Mouse (Mus musculus) stomach, embryonic 14.5 days (tissue): Measurements from ENCODE around the gene Fscn2. TPM values are rescaled to one million over a fixed set of nuclear protein-coding genes. Genes with fewer than 3 reads are reported as not detected.

Experiments used
- ATAC-seq: fragments of 200-750 bp; cut with Nextera tagmentation; 2 replicates; pipeline ENCODE4 v1.8.0; 2017; ENCODE audit warnings: low read depth, moderate TSS enrichment; ENCODE audit not compliant: insufficient number of reproducible peaks, insufficient read depth, low FRiP score
- H3K27ac ChIP-seq: fragments of 300-500 bp; sonication (generic); 2 replicates; pipeline ENCODE4 v1.5.1; 2014; ENCODE audit warnings: mild to moderate bottlenecking, low read length, moderate library complexity, mixed read lengths
- H3K27me3 ChIP-seq: fragments of 300-500 bp; sonication (generic); 2 replicates; pipeline ENCODE4 v1.6.1; 2014; ENCODE audit warnings: low read length, control low read depth, mixed read lengths; ENCODE audit not compliant: control insufficient read depth, insufficient read depth
- H3K36me3 ChIP-seq: fragments of 300-500 bp; sonication (generic); 2 replicates; pipeline ENCODE4 v1.6.1; 2014; ENCODE audit warnings: mild to moderate bottlenecking, control low read depth, low read length, moderate library complexity, mixed read lengths; ENCODE audit not compliant: control insufficient read depth, insufficient read depth
- H3K4me1 ChIP-seq: fragments of 300-500 bp; sonication (generic); 2 replicates; pipeline ENCODE4 v1.6.1; 2014; ENCODE audit warnings: low read length, control low read depth, mixed read lengths; ENCODE audit not compliant: control insufficient read depth, insufficient read depth
- H3K4me2 ChIP-seq: fragments of 300-500 bp; sonication (generic); replicated peaks from 2 replicates; pipeline ENCODE4 v1.6.1; 2014; ENCODE audit warnings: low read depth, low read length, control low read depth
- H3K4me3 ChIP-seq: fragments of 300-500 bp; sonication (generic); 2 replicates; pipeline ENCODE4 v1.5.1; 2014; ENCODE audit warnings: low read depth, low read length, control low read depth
- H3K9ac ChIP-seq: fragments of 300-500 bp; sonication (generic); replicated peaks from 2 replicates; pipeline ENCODE4 v1.6.1; 2014; ENCODE audit warnings: low read depth, mild to moderate bottlenecking, control low read depth, low read length, moderate library complexity, mixed read lengths
- H3K9me3 ChIP-seq: fragments of 300-500 bp; sonication (generic); 2 replicates; pipeline ENCODE4 v1.6.1; 2016; ENCODE audit warnings: low read depth, low read length, control low read depth; ENCODE audit not compliant: control insufficient read depth
- WGBS: fragments of 180-500 bp; shearing (Covaris S2); extraction: QIAGEN DNeasy Blood & Tissue Kit; methylation state at CpG from one replicate; pipeline ENCODE4 v1.1.7; 2014; 5-methylcytosine and 5-hydroxymethylcytosine counted together
- polyA plus RNA-seq: library from polyadenylated mRNA; unstranded; fragments of >200 nt; fragmentation: Nextera tagmentation; extraction: Ambion mirVana; gene quantifications from 2 replicates; pipeline ENCODE4 v1.2.1, GENCODE M21; 2014

The Fscn2 gene
- polyA plus RNA-seq, result 0.30 and 0.59 TPM in 2 replicates

DNA sequence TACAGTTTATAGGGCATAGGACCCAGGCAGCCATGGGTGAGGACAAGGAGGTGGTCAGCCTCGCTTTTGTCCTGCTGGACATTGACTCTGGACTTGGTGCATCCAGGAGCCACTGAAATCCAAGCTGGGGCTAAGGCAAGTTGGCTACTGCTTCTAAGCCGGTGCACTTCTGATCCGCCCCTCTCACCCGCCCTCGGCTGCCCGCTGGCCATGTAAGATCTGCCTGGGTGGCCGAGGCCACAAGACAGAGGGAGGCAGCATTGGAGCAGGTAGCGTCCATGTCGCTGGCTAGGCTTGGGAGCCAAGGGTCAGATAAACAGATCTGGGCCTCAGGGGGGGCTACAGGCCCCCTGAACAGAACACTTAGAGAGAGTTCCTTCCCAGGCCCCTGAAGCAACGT lies at the start of gene Fscn2:
Fscn2 (plus strand) TSS at position 240 of the 400 bp plus-strand sequence.
- H3K4me3 ChIP-seq, result no peak within 1 kb of the TSS
- ATAC-seq, result no peak
- H3K9ac ChIP-seq, result no peak within 1 kb of the TSS
- no peak within 1 kb of the TSS for H3K27ac ChIP-seq
- WGBS, result 58% methylated on average over 10 of the region's 10 CpGs
- no peaks in the 10 kb centered on the region for H3K9me3 ChIP-seq
- no peak within 1 kb of the TSS for H3K4me2 ChIP-seq
- H3K4me1 ChIP-seq, result peaks cover 21% of the 10 kb centered on the region
- H3K36me3 ChIP-seq, result no peaks in the 10 kb centered on the region
- H3K27me3 ChIP-seq, result no peaks in the 10 kb centered on the region

DNA sequence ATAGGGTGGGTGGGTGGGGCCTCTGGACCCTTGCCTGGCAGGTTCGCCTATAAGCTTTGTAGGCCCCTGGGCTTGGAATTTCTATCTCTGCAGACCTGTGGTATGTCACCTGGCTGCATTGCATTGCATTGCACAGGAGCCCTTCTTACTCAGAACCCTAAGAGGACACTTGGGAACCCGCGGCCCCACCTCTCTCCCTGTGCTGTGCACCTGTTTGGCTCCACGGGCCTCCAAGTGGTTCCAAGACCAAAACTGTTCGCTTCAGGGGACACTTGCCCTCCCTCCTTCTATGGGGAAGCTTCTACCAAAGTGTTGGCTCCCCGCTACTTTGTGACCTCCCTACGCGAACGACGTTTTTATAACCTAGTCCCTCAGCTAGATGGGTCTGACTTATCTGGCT lies 49.8 kb upstream of the Fscn2 start:
- H3K4me1 ChIP-seq, result peaks cover 28% of the 10 kb centered on the region
- H3K9me3 ChIP-seq, result no peaks in the 10 kb centered on the region
- no peaks in the 10 kb centered on the region for H3K36me3 ChIP-seq
- peak overlapping the region; percentile 89 for H3K27ac ChIP-seq
- WGBS, result 40% methylated on average over 10 of the region's 10 CpGs
- H3K27me3 ChIP-seq, result no peaks in the 10 kb centered on the region
- peak overlapping the region; percentile 35 for H3K4me3 ChIP-seq
- peak overlapping the region; percentile 65 for H3K4me2 ChIP-seq
- no peak for ATAC-seq
- peak overlapping the region; percentile 37 for H3K9ac ChIP-seq

DNA sequence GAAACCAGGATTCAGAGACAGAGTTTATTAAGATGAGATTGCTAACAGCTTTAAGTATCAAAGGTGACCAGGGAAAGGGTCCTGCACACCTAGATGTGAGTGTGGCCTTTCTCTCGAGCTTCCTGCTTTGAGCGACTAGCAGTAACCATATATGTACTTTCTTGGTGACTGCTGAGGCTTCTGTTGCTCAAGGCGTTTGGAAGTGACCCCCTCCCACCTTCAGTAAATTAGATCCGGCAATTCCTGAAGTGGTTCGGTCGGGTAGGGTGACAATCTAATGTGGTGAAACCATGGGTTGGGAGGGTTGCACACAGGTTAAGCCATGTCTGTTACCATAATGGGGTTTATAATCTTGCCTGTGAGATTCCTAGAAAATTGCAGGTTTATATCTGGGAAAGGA lies 49.3 kb upstream of the Fscn2 start:
- WGBS, result 61% methylated on average over 6 of the region's 6 CpGs
- H3K4me2 ChIP-seq, result no peak overlapping the region
- H3K27ac ChIP-seq, result peak overlapping the region; percentile 89; the same call in 1 of the 2 replicates
- no peaks in the 10 kb centered on the region for H3K9me3 ChIP-seq
- peaks cover 28% of the 10 kb centered on the region for H3K4me1 ChIP-seq
- no peak overlapping the region for H3K9ac ChIP-seq
- no peak for ATAC-seq
- no peaks in the 10 kb centered on the region for H3K27me3 ChIP-seq
- no peaks in the 10 kb centered on the region for H3K36me3 ChIP-seq
- no peak overlapping the region for H3K4me3 ChIP-seq

DNA sequence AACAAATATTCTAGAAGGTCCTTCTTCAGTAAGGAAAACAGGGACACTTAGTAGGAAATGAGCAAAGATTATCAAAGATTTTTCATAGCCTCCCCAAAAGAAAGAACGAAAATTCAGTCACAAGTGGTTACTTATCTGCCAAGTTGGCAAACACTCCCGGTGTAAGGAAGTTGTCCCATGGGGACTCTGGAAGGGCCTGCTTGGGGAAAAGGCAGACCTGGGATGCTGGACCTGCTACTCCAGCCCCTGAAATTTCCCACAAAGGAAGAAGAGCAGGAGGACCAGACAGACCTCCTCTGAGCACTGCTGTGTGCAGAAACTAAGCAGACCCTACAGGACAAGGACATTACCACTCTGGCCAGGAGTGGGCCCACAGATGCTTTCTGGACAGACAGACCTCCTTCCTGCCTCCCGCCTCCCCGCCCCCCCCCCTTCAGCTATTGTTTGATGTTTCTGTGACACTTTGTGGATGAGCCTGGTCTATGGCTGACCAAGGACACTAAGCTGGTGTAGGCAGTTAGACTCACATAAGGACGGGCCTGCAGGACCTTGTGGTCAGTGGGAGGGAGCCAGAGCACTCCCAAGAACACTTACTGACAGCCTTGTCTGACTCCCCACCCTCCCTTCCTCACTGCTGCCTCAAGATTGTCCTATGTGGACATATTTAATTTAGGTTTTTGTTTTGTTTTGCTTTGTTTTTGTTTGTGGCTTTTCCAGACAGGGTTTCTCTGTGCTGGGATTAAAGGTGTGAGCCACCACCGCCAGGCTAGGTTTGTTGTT lies 47.2 kb upstream of the Fscn2 start:
- Histone ChIP-seq H3K9me3 (no peaks in the 10 kb centered on the region), H3K4me2 (no peak overlapping the region), H3K27me3 (no peaks in the 10 kb centered on the region), H3K4me3 (no peak overlapping the region), H3K36me3 (no peaks in the 10 kb centered on the region), H3K9ac (no peak overlapping the region), H3K4me1 (peaks cover 25% of the 10 kb centered on the region), H3K27ac (no peak overlapping the region)
- no peak for ATAC-seq
- 51% methylated on average over 6 of the region's 6 CpGs for WGBS

DNA sequence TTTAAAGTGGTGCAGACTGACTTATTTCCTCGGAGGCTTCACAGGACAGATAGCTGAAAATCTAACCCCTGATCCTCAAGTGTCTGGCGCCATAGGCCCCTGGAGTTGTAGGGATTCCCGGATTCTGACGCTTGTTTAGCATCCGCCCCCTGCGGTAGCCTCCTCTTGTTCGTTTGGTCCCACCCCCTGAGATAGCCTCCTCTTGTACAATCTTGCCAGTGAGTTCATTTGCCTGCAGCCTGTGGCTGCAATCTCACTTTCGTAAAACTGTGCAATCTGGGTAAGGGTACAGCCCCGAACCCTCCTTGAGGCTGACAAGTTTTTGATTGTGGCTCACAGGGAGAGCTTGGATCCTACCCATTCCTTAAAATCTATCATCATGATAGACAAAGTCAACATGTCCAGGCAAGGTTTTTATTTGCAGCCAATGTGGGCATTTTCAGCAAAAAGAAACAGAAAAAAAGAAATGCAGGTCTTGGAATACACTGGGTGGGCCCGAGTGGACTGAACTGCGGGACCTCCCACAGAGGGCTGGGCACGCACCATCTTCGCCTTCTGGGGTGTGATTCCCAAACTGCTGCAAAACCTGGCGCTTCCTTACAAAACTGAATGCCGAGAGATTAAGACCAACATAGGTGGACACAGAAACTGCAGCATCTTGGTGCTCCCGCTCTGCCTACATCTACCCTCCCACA lies 46.5 kb upstream of the Fscn2 start:
- Histone ChIP-seq H3K4me3 (no peak overlapping the region), H3K4me1 (peaks cover 25% of the 10 kb centered on the region)
- 42% methylated on average over 16 of the region's 16 CpGs for WGBS

DNA sequence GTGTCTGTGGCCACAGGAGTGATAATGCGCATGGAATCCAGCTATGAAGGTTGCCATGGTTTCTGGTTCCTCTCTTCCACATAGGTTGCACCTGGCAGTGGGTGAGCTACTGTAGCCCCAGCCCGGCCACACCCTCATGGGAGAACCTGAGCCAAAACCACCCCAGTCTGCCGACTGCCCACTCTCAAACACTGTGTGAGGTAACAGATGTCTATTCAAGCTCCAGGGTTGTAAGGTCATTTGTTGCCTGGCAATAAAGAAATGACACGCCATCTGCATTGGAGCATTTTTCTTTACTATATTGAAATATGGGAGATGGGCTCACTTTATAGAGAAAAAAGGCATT lies 45.9 kb upstream of the Fscn2 start:
- peaks cover 24% of the 10 kb centered on the region for H3K4me1 ChIP-seq
- peak overlapping the region; percentile 51 for H3K4me3 ChIP-seq
- H3K4me2 ChIP-seq, result peak overlapping the region; percentile 95
- no peak for ATAC-seq
- H3K27ac ChIP-seq, result peak overlapping the region; percentile 99
- H3K9ac ChIP-seq, result no peak overlapping the region
- WGBS, result 16% methylated on average over 4 of the region's 4 CpGs
- H3K9me3 ChIP-seq, result no peaks in the 10 kb centered on the region
- no peaks in the 10 kb centered on the region for H3K36me3 ChIP-seq
- no peaks in the 10 kb centered on the region for H3K27me3 ChIP-seq

More for the DNA sequence above, 46.5 kb upstream of the Fscn2 start:
- Histone ChIP-seq H3K27ac (peak overlapping the region; percentile 99; the same call in 1 of the 2 replicates), H3K36me3 (no peaks in the 10 kb centered on the region), H3K9me3 (no peaks in the 10 kb centered on the region), H3K9ac (no peak overlapping the region), H3K4me2 (peak overlapping the region; percentile 95), H3K27me3 (no peaks in the 10 kb centered on the region)
- no peak for ATAC-seq

DNA sequence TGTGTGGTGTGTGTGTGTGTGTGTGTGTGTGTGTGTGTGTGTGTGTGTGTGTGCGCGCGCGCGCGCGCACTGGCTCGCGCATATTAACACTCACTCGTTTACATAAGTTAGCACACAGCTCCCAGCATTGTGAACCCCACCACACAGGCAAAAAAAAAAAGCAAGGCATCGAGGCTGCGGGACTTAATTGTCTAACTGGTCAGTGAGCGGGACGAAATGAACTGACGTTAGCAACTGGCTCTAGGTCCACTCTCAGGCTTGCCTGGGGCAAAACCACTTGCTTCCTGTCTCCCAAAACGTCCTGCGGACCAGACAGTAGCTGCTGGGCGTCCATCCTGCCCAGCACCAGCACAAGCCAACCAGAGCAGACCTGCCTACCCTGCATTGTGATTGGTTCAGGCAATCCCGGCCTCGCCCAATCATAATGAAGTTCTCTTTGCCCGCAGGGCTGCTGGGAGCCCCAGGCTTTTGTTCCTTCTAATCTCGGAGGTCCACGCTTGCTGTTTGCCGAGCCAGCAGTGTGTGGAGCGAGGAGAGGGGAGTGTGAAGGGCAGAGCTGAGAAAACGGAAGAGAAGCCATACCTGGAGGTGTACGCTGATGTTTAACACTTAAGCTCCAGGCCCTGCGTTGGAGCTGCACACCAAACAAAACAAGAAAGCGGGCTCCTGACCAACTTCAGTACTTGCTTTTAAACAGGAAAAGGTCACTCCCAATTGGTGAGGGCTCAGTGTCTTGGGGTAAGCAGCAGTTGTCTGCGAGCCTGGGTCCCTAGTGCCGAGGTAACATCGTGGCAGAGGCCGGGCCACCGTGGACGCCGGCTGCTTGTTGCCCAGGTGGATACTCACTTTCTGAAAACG lies 45.3 kb upstream of the Fscn2 start:
- no peaks in the 10 kb centered on the region for H3K36me3 ChIP-seq
- 4% methylated on average over 37 of the region's 37 CpGs for WGBS
- peak; percentile 95 for ATAC-seq

DNA sequence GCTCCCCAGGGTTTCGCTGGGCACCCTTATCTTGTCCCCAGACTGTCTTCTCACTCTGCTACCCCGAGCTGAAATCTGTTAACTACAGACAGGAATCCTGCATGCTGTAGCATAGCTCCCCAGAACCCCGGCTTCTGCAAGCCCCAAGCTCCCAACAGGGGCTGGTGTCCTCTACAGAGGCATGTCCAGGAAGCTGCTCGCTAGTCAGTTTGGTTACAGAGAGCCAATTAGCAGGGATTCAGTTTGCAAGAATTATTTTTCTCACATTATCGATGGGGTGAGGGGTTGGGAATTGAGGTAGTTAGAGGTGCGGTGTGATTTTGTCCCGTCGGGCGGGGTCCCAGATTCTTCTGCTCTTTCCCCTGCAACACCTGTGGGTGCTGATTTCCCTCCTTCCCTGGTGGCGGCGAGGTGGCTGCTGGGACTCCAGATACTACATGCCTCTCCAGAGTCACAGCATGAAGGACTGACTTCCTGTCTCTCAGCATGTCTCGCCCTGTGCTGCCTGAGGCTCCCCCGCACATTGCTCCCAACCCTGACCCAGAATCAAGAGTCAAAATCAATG lies 44.6 kb upstream of the Fscn2 start:
- H3K9ac ChIP-seq, result peak overlapping the region; percentile 85
- peak overlapping the region; percentile 95 for H3K4me2 ChIP-seq
- peak overlapping the region; percentile 51 for H3K4me3 ChIP-seq
- H3K36me3 ChIP-seq, result no peaks in the 10 kb centered on the region
- H3K27me3 ChIP-seq, result no peaks in the 10 kb centered on the region
- WGBS, result 12% methylated on average over 13 of the region's 13 CpGs
- peaks cover 15% of the 10 kb centered on the region for H3K4me1 ChIP-seq
- H3K9me3 ChIP-seq, result no peaks in the 10 kb centered on the region
- ATAC-seq, result 0 out of 2 replicates have a peak, but pooled peaks have one; percentile 15
- peak overlapping the region; percentile 99 for H3K27ac ChIP-seq

More for the DNA sequence above, 45.3 kb upstream of the Fscn2 start:
- no peaks in the 10 kb centered on the region for H3K27me3 ChIP-seq
- peak overlapping the region; percentile 95 for H3K4me2 ChIP-seq
- H3K4me3 ChIP-seq, result peak overlapping the region; percentile 51
- peak overlapping the region; percentile 99 for H3K27ac ChIP-seq
- H3K9ac ChIP-seq, result peak overlapping the region; percentile 85
- no peaks in the 10 kb centered on the region for H3K9me3 ChIP-seq
- H3K4me1 ChIP-seq, result peaks cover 21% of the 10 kb centered on the region
